Mouse (Mus musculus) C2C12 (cell line): ENCODE results near the gene Slc25a3.

ENCODE experiments used
- CEBPB ChIP-seq: IDR thresholded peaks from one replicate; pipeline ENCODE4 v1.6.1; 2011; ENCODE audit warnings: low read depth, mild to moderate bottlenecking, control low read depth, moderate library complexity
- CTCF ChIP-seq: IDR thresholded peaks from one replicate; pipeline ENCODE4 v1.5.1; 2011; ENCODE audit not compliant: control insufficient read depth, insufficient read depth, insufficient read length
- FOSL1 ChIP-seq: IDR thresholded peaks from one replicate; pipeline ENCODE4 v1.8.0; 2011; ENCODE audit warnings: mild to moderate bottlenecking, low read length; ENCODE audit not compliant: poor library complexity, insufficient read depth, severe bottlenecking
- MAX ChIP-seq: IDR thresholded peaks from one replicate; pipeline ENCODE4 v1.6.1; 2011; ENCODE audit warnings: mild to moderate bottlenecking, control low read depth
- USF1 ChIP-seq: IDR thresholded peaks from one replicate; pipeline ENCODE4 v1.6.1; 2011; ENCODE audit warnings: low read depth, mild to moderate bottlenecking, control low read depth, moderate library complexity

DNA sequence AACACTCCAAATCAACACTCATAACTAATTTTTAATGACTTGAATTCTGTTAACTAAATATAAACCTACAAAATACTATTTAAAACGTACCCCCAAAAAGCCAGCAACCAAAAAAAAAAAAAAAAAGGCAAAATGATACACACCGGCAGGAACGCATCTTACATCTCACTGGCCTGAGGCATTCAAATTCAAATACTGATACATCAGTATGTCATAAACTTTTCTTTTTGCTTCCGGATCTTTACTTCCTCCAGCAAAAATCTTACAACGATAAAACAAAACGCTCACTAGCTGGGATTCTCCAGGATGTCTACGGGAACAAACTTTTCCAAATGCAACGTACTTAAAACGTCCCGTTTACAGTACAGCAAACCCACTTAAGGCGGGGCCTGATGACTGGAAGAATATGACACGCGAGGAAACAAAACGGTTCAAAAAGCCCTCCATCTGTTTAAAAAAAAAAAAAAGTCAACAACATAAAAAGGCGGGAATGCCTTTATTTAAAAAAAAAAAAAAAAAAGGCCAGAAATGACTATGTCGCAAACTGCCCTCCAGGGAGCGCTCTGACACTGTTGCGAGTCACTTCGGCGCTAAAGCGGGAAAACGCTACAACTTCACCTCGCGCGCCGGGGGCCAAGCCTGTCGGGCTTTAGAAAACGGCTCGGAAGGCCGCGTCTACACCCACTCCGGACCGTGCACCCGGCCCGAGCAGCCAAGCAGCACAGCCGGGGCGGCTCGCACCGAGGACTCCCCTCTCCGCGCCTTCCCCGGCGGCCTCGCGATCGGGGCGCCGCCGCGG is 46.5 kb upstream of the Slc25a3 start:
- TF ChIP-seq USF1, result no peak
- no peak for TF ChIP-seq FOSL1
- peak; percentile 54 for TF ChIP-seq CTCF
- peak; percentile 26 for TF ChIP-seq CEBPB
- peak; percentile 62 for TF ChIP-seq MAX
